8 mouse cellular contexts compared by ENCODE assay signal in genomic region chr14:56887887-56888286, GRCm38 (mm10). TPM values are rescaled to one million over a fixed set of nuclear protein-coding genes. Genes with fewer than 3 reads are reported as not detected.
DNase-seq lines count a peak whose midpoint lies in the region; ATAC-seq and TF ChIP-seq lines count a peak whose summit lies in the region.

No protein-coding gene starts in this region.

- no peaks in the 10 kb centered on the region for H3K27me3 ChIP-seq in embryonic facial prominence, embryonic 11.5 days (ENCODE audit: control insufficient read depth, insufficient read depth, low read length)
- H3K27me3 ChIP-seq in kidney, adult 2 months (replicated peaks; ENCODE audit: control insufficient read depth, insufficient read depth, low read length), result no peaks in the 10 kb centered on the region
- H3K27me3 ChIP-seq in limb, embryonic 12.5 days, result no peaks in the 10 kb centered on the region
- no peaks in the 10 kb centered on the region for H3K27me3 ChIP-seq in midbrain, embryonic 14.5 days (ENCODE audit: control insufficient read depth, insufficient read depth, low read length)

- no peak for TF ChIP-seq POLR2A in kidney, adult 2 months (IDR thresholded peaks at IDR 0.05; ENCODE audit: low read depth, low read length)

- DNase-seq in cerebellum, adult 11 months, result peak; percentile 39
- peak; percentile 86 for DNase-seq in embryonic facial prominence, embryonic 11.5 days (ENCODE audit: low spot score)
- DNase-seq in heart, adult 18-20 months, result peak; percentile 69 to 72
- peak; percentile 84 for DNase-seq in kidney, adult 2 months
- peak; percentile 87 for DNase-seq in midbrain, embryonic 14.5 days
- DNase-seq in spleen, adult 12 weeks (ENCODE audit: low spot score), result peak; percentile 53

- no peaks in the 10 kb centered on the region; the same call in 1 of the 2 replicates for H3K36me3 ChIP-seq in embryonic facial prominence, embryonic 11.5 days (replicated peaks; ENCODE audit: control insufficient read depth, insufficient read depth, low read depth, low read length)
- peaks cover 2% of the 10 kb centered on the region for H3K36me3 ChIP-seq in kidney, adult 2 months (ENCODE audit: control insufficient read depth, insufficient read depth, low read length)
- H3K36me3 ChIP-seq in limb, embryonic 12.5 days, result peaks cover 31% of the 10 kb centered on the region
- peaks cover 6% of the 10 kb centered on the region for H3K36me3 ChIP-seq in midbrain, embryonic 14.5 days (ENCODE audit: control insufficient read depth, insufficient read depth, low read length)

- no peak for ATAC-seq in cerebellum, adult (ENCODE audit: insufficient number of reproducible peaks, low FRiP score, low TSS enrichment)
- no peak for ATAC-seq in embryonic facial prominence, embryonic 11.5 days (replicated peaks; ENCODE audit: insufficient number of reproducible peaks, low FRiP score, low TSS enrichment, low read depth)
- no peak for ATAC-seq in limb, embryonic 12.5 days (ENCODE audit: insufficient number of reproducible peaks, insufficient read depth, low FRiP score, low TSS enrichment, low read depth)
- ATAC-seq in midbrain, embryonic 14.5 days (ENCODE audit: low FRiP score, low TSS enrichment), result no peak

- peak overlapping the region; percentile 97 for H3K9ac ChIP-seq in embryonic facial prominence, embryonic 11.5 days (replicated peaks; ENCODE audit: low read length)
- H3K9ac ChIP-seq in limb, embryonic 12.5 days (replicated peaks), result peak overlapping the region; percentile 94
- peak overlapping the region; percentile 96 for H3K9ac ChIP-seq in midbrain, embryonic 14.5 days (replicated peaks; ENCODE audit: low read length)

- WGBS in embryonic facial prominence, embryonic 11.5 days, result 0% methylated on average over 9 of the region's 9 CpGs
- under 1% methylated on average over 9 of the region's 9 CpGs for WGBS in kidney, adult 2 months
- WGBS in limb, embryonic 12.5 days, result under 1% methylated on average over 9 of the region's 9 CpGs
- WGBS in midbrain, embryonic 14.5 days, result under 1% methylated on average over 9 of the region's 9 CpGs

- no peak overlapping the region for H3K27ac ChIP-seq in embryonic facial prominence, embryonic 11.5 days (replicated peaks; ENCODE audit: low read depth, low read length)
- no peak overlapping the region for H3K27ac ChIP-seq in kidney, adult 2 months (ENCODE audit: insufficient read depth, low read depth, low read length)
- peak overlapping the region; percentile 99 for H3K27ac ChIP-seq in limb, embryonic 12.5 days
- peak overlapping the region; percentile 98 for H3K27ac ChIP-seq in midbrain, embryonic 14.5 days (replicated peaks; ENCODE audit: low read depth, low read length)

- H3K4me1 ChIP-seq in embryonic facial prominence, embryonic 11.5 days (ENCODE audit: control insufficient read depth, insufficient read depth, low read length), result no peaks in the 10 kb centered on the region; the same call in 1 of the 2 replicates
- H3K4me1 ChIP-seq in kidney, adult 2 months (ENCODE audit: control insufficient read depth, insufficient read depth, low read length), result peaks cover 14% of the 10 kb centered on the region
- peaks cover 18% of the 10 kb centered on the region for H3K4me1 ChIP-seq in limb, embryonic 12.5 days (replicated peaks)
- H3K4me1 ChIP-seq in midbrain, embryonic 14.5 days (ENCODE audit: control insufficient read depth, insufficient read depth, low read length), result peaks cover 22% of the 10 kb centered on the region

- H3K4me2 ChIP-seq in embryonic facial prominence, embryonic 11.5 days (ENCODE audit: low read depth, low read length), result peak overlapping the region; percentile 50
- H3K4me2 ChIP-seq in limb, embryonic 12.5 days, result peak overlapping the region; percentile 69
- peak overlapping the region; percentile 62 for H3K4me2 ChIP-seq in midbrain, embryonic 14.5 days (ENCODE audit: low read length)

- H3K9me3 ChIP-seq in embryonic facial prominence, embryonic 11.5 days (replicated peaks; ENCODE audit: control insufficient read depth, low read length), result no peaks in the 10 kb centered on the region
- no peaks in the 10 kb centered on the region for H3K9me3 ChIP-seq in limb, embryonic 12.5 days
- no peaks in the 10 kb centered on the region for H3K9me3 ChIP-seq in midbrain, embryonic 14.5 days (ENCODE audit: control insufficient read depth, low read length)

- peak; percentile 87 for TF ChIP-seq CTCF in kidney, adult 2 months (conservative IDR thresholded peaks at IDR 0.05; ENCODE audit: insufficient read depth, insufficient read length, low read depth, low read length)

- peak overlapping the region; percentile 87 for H3K4me3 ChIP-seq in embryonic facial prominence, embryonic 11.5 days (ENCODE audit: low read depth, low read length)
- H3K4me3 ChIP-seq in kidney, adult 2 months (ENCODE audit: insufficient read depth, low read depth, low read length), result peak overlapping the region; percentile 91
- H3K4me3 ChIP-seq in limb, embryonic 12.5 days (replicated peaks), result peak overlapping the region; percentile 81
- H3K4me3 ChIP-seq in midbrain, embryonic 14.5 days (replicated peaks; ENCODE audit: low read depth, low read length), result peak overlapping the region; percentile 73

RNA-seq across cellular contexts. Expression of gene Zmym2, which starts 1.4 kb away (rescaled TPM):
- 63.0 and 65.3 TPM in 2 replicates for polyA plus RNA-seq in embryonic facial prominence, embryonic 11.5 days (2014; fragmentation: Nextera tagmentation; extraction: Ambion mirVana)
- total RNA-seq in heart, adult 18-20 months (2021), result 10 to 100 TPM; 26.1 to 29.4 TPM
- polyA plus RNA-seq in kidney, adult 2 months (2012; rRNA removed), result 7.6 and 9.5 TPM in 2 replicates
- 70.3 and 75.9 TPM in 2 replicates for polyA plus RNA-seq in limb, embryonic 12.5 days (2016; fragmentation: Nextera tagmentation; extraction: Ambion mirVana)
- 61.3 and 68.7 TPM in 2 replicates for polyA plus RNA-seq in midbrain, embryonic 14.5 days (2014; fragmentation: Nextera tagmentation; extraction: Ambion mirVana)

Comparison
In these comparisons a context has a peak if more than half of its experiments do, and no peak if none do; other contexts are left out.
1. H3K27ac ChIP-seq: peak in limb, embryonic 12.5 days (single experiment) and midbrain, embryonic 14.5 days (single experiment); none in embryonic facial prominence, embryonic 11.5 days (single experiment) and kidney, adult 2 months (single experiment).
2. Peak in every context shown above with its lines, with median percentiles within 50 percentile points of each other: DNase-seq, H3K4me2 ChIP-seq, H3K4me3 ChIP-seq and H3K9ac ChIP-seq.